8 mouse cellular contexts compared by ENCODE assay signal in the genomic region with DNA sequence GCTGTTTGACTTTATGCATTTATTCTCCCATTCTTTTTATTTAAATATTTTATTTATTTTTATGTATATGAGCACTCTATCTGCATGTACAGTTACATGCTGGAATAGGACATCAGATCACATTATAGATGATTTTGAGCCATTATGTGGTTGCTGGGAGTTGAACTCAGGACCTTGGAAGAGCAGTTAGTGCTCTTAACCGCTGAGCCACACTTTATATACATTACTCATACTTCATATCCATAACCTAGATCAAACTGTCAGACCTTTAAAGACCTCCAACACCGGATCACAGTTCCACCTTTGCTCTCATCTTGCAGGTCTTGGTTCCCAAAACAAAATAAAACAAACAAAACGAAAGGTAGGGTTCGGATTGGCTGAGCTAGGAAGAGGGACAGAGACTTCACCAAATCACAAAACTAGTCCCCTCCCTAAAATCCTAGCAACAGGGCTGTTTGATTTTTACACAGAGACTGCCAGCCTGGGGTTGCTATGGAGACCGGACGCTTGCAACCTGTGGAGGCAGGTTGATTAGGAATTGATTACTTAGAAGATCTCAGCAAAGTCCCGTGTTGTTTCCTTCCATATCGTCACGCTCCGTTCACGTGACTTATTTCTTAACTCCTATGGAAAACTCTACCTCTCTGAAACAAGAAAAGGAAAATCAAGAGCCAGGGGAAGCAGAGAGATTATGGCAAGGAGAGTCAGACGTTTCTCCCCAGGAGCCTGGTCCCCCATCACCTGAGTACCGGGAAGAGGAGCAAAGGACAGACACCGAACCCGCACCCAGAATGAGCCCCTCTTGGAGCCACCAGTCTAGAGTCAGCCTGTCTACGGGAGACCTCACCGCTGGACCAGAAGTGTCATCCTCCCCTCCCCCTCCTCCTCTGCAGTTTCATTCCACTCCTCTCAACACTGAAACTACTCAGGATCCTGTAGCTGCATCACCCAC. TPM values are rescaled to one million over a fixed set of nuclear protein-coding genes. Genes with fewer than 3 reads are reported as not detected.
DNase-seq lines count a peak whose midpoint lies in the region; ATAC-seq and TF ChIP-seq lines count a peak whose summit lies in the region.

Gene Rsph4a, plus strand, starts transcription at position 582 of the 952 bp plus-strand sequence.

- no peak within 1 kb of the TSS for H3K27ac ChIP-seq in forebrain, embryonic 14.5 days (ENCODE audit: low read depth, low read length)
- no peak within 1 kb of the TSS for H3K27ac ChIP-seq in hindbrain, postnatal 0 days
- H3K27ac ChIP-seq in lung, postnatal 0 days (ENCODE audit: low read length) = no peak within 1 kb of the TSS

- peak; percentile 27 to 31 for DNase-seq in adrenal gland, adult 18-20 months (ENCODE audit: low spot score in 2 of 2)
- DNase-seq in forebrain, embryonic 14.5 days (ENCODE audit: low spot score) = peak; percentile 89
- peak; percentile 90 for DNase-seq in hindbrain, postnatal 0 days (ENCODE audit: low spot score)
- peak; percentile 38 to 56 for DNase-seq in layer of hippocampus, postnatal 25 days (ENCODE audit: extremely low spot score in 1 of 2, low spot score in 1 of 2)
- peak; percentile 48 for DNase-seq in lung, postnatal 0 days (ENCODE audit: low spot score)
- peak; percentile 87 to 90 for DNase-seq in right cerebral cortex, postnatal 10 days (ENCODE audit: low spot score in 2 of 2)
- DNase-seq in thymus, adult 18-20 months = no peak

- peaks cover 25% of the 10 kb centered on the region for H3K4me1 ChIP-seq in E14TG2a.4 (replicated peaks; ENCODE audit: low read depth, low read length)
- no peaks in the 10 kb centered on the region for H3K4me1 ChIP-seq in forebrain, embryonic 14.5 days (ENCODE audit: control insufficient read depth, insufficient read depth, low read length)
- H3K4me1 ChIP-seq in hindbrain, postnatal 0 days (ENCODE audit: insufficient read depth, low read length) = no peaks in the 10 kb centered on the region
- H3K4me1 ChIP-seq in lung, postnatal 0 days (ENCODE audit: insufficient read depth, low read depth, low read length) = no peaks in the 10 kb centered on the region

- H3K4me3 ChIP-seq in E14TG2a.4 (replicated peaks; ENCODE audit: low read length) = peak within 1 kb of the TSS; percentile 73
- H3K4me3 ChIP-seq in forebrain, embryonic 14.5 days (ENCODE audit: low read depth, low read length) = peak within 1 kb of the TSS; percentile 32
- H3K4me3 ChIP-seq in hindbrain, postnatal 0 days (ENCODE audit: low read length) = peak within 1 kb of the TSS; percentile 49
- peak within 1 kb of the TSS; percentile 18; the same call in 1 of the 2 replicates for H3K4me3 ChIP-seq in lung, postnatal 0 days (ENCODE audit: low read depth, low read length)

- no peak for TF ChIP-seq EP300 in lung, postnatal 0 days (IDR thresholded peaks at IDR 0.05)

- H3K27me3 ChIP-seq in E14TG2a.4 (ENCODE audit: insufficient read depth, low read length) = no peaks in the 10 kb centered on the region
- no peaks in the 10 kb centered on the region for H3K27me3 ChIP-seq in forebrain, embryonic 14.5 days (replicated peaks; ENCODE audit: control insufficient read depth, insufficient read depth, low read length)
- no peaks in the 10 kb centered on the region for H3K27me3 ChIP-seq in hindbrain, postnatal 0 days (ENCODE audit: insufficient read depth, low read length)
- H3K27me3 ChIP-seq in lung, postnatal 0 days (replicated peaks; ENCODE audit: insufficient read depth, low read length) = no peaks in the 10 kb centered on the region

- peak within 1 kb of the TSS; percentile 4; the same call in 1 of the 2 replicates for H3K9ac ChIP-seq in forebrain, embryonic 14.5 days (ENCODE audit: low read length)
- peak within 1 kb of the TSS; percentile 38 for H3K9ac ChIP-seq in hindbrain, postnatal 0 days (replicated peaks; ENCODE audit: low read length)
- no peak within 1 kb of the TSS for H3K9ac ChIP-seq in lung, postnatal 0 days (replicated peaks; ENCODE audit: low read depth)

- no peaks in the 10 kb centered on the region for H3K9me3 ChIP-seq in E14TG2a.4 (ENCODE audit: low read length)
- H3K9me3 ChIP-seq in forebrain, embryonic 14.5 days (replicated peaks; ENCODE audit: control insufficient read depth, low read length) = no peaks in the 10 kb centered on the region
- no peaks in the 10 kb centered on the region for H3K9me3 ChIP-seq in hindbrain, postnatal 0 days (ENCODE audit: low read length)
- H3K9me3 ChIP-seq in lung, postnatal 0 days (ENCODE audit: low read length) = no peaks in the 10 kb centered on the region

- H3K4me2 ChIP-seq in forebrain, embryonic 14.5 days (ENCODE audit: low read length) = peak within 1 kb of the TSS; percentile 52
- H3K4me2 ChIP-seq in hindbrain, postnatal 0 days (ENCODE audit: low read depth, low read length) = peak within 1 kb of the TSS; percentile 82
- H3K4me2 ChIP-seq in lung, postnatal 0 days (replicated peaks; ENCODE audit: low read depth, low read length) = peak within 1 kb of the TSS; percentile 52

- no peak for TF ChIP-seq CTCF in E14TG2a.4 (conservative IDR thresholded peaks at IDR 0.05; ENCODE audit: low read length)
- no peak for TF ChIP-seq CTCF in hindbrain, postnatal 0 days (IDR thresholded peaks at IDR 0.05; ENCODE audit: low read depth)
- TF ChIP-seq CTCF in lung, postnatal 0 days (IDR thresholded peaks at IDR 0.05) = no peak

- ATAC-seq in forebrain, embryonic 14.5 days = peak; percentile 99
- peak; percentile 100 for ATAC-seq in hindbrain, postnatal 0 days
- ATAC-seq in lung, postnatal 0 days = peak; percentile 80

- H3K36me3 ChIP-seq in E14TG2a.4 (ENCODE audit: insufficient read depth, low read length) = no peaks in the 10 kb centered on the region
- no peaks in the 10 kb centered on the region for H3K36me3 ChIP-seq in forebrain, embryonic 14.5 days (ENCODE audit: control insufficient read depth, insufficient read depth, low read length)
- H3K36me3 ChIP-seq in hindbrain, postnatal 0 days (ENCODE audit: insufficient read depth, low read length) = no peaks in the 10 kb centered on the region
- H3K36me3 ChIP-seq in lung, postnatal 0 days (ENCODE audit: insufficient read depth, low read length) = no peaks in the 10 kb centered on the region

- WGBS in forebrain, embryonic 14.5 days = 7% methylated on average over 17 of the region's 17 CpGs
- 7% methylated on average over 17 of the region's 17 CpGs for WGBS in hindbrain, postnatal 0 days
- WGBS in lung, postnatal 0 days = 6% methylated on average over 17 of the region's 17 CpGs

RNA-seq across cellular contexts. Expression of gene Rsph4a, which starts in this region (rescaled TPM):
- total RNA-seq in adrenal gland, adult 18-20 months (2021) = under 1 TPM in 1 of 2 experiments, not detected in 1; 0.36 TPM
- polyA plus RNA-seq in forebrain, embryonic 14.5 days (2014; fragmentation: Nextera tagmentation; extraction: Ambion mirVana) = 0.39 and 0.94 TPM in 2 replicates
- 0.97 and 2.2 TPM in 2 replicates for total RNA-seq in hindbrain, postnatal 0 days (2014; rRNA removed)
- 1.3 and 1.4 TPM in 2 replicates for polyA plus RNA-seq in hindbrain, postnatal 0 days (2015; fragmentation: Nextera tagmentation; extraction: Ambion mirVana)
- total RNA-seq in layer of hippocampus, postnatal 25 days (2021) = 1 to 10 TPM; 4.1 TPM
- polyA plus RNA-seq in lung, postnatal 0 days (2015; fragmentation: Nextera tagmentation; extraction: Ambion mirVana) = 2.1 and 2.6 TPM in 2 replicates

Comparison
In these comparisons a context has a peak if more than half of its experiments do, and no peak if none do; other contexts are left out.
1. Peak in DNase-seq in adrenal gland, adult 18-20 months; RNA of the gene not detected or under 1 TPM.
2. Peak in DNase-seq, ATAC-seq, H3K4me3 ChIP-seq, H3K9ac ChIP-seq and H3K4me2 ChIP-seq in forebrain, embryonic 14.5 days; RNA of the gene not detected or under 1 TPM.
3. H3K4me3 ChIP-seq: peak in every context shown above with its lines; median percentile 73 in E14TG2a.4; 49 in hindbrain, postnatal 0 days; 32 in forebrain, embryonic 14.5 days; 18 in lung, postnatal 0 days.
4. DNase-seq: peak in hindbrain, postnatal 0 days (single experiment), layer of hippocampus, postnatal 25 days (2 of 2), lung, postnatal 0 days (single experiment) and right cerebral cortex, postnatal 10 days (2 of 2); none in thymus, adult 18-20 months (0 of 2).
5. Peak in every context shown above with its lines, with median percentiles within 50 percentile points of each other: ATAC-seq and H3K4me2 ChIP-seq.